Mouse (Mus musculus) heart, postnatal 10 days (tissue): ENCODE data around the gene Gsk3a. TPM values are rescaled to one million over a fixed set of nuclear protein-coding genes. Genes with fewer than 3 reads are reported as not detected.

ENCODE experiments used
- DNase-seq, 2 experiments: peaks; one replicate each; pipeline ENCODE4 v3.0.0; 2021
- intact Hi-C: fragments of 180-260 bp; cut with DNase I; formaldehyde crosslinking; loops from one replicate; pipeline ENCODE4 v1.15.1; 2025
- total RNA-seq, 2 experiments: library from RNA; stranded (reverse); gene quantifications; 2 replicates each; pipeline ENCODE4 v1.2.3; 2021

Gsk3a gene
- total RNA-seq, 2 experiments from 2014 or later = 69.7 to 72.0 TPM

DNA sequence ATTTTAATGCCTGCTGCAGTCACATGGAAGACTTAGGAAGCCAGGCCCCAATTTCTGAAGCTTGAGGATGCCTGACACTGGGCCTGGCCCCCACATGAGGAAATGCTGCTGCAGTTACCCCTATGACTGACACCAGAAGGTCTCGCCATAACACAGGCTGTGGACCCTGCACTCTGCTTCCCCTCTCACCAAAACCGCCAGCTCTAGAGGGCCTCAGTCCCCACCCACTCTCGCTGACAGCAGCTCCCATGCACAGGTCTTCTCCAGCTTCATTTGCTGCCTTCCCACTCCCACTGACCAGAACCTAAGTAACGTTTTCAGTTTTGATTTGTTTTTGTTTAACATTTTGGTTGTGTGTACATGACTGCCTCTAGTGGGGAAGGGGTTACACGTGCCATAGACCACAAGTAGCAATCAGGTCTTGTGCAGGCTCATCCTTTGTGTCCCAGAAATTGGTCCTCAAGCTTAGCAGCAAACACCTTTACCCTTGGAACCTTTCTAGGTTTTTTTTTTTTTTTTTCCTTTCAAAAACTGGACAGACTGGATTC, 5.5 kb downstream of the Gsk3a start:
- intact Hi-C loops = no loop called here
- no peak for DNase-seq

DNA sequence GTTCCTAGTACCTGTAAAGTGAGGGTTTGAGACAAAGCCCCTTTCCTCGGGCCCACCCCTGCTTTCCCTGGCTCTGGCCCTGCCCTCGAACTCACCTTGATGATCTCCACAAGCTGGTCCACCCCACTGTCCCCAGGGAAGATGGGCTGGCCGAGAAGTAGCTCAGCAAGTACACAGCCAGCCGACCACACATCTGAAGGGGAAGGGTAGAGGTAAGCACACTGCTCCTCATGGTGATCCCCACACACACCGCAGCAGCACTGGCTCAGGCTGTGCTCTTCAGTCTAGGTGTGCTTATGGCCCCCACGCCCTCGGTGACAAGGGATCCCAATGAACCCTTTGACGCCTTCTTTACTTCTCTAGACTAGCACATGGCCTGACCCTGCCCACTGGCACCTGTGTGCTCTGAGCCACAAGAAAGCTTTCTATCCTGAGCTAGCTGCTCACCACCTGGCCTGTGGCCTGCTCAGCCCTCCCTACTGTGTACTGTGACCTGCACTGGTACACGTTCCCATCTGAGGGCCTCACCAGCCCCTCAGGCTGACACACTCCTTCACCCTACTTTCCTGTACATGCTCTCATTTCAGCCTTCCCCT, 6.9 kb downstream of the Gsk3a start:
- intact Hi-C loops = no loop called here
- no peak for DNase-seq

DNA sequence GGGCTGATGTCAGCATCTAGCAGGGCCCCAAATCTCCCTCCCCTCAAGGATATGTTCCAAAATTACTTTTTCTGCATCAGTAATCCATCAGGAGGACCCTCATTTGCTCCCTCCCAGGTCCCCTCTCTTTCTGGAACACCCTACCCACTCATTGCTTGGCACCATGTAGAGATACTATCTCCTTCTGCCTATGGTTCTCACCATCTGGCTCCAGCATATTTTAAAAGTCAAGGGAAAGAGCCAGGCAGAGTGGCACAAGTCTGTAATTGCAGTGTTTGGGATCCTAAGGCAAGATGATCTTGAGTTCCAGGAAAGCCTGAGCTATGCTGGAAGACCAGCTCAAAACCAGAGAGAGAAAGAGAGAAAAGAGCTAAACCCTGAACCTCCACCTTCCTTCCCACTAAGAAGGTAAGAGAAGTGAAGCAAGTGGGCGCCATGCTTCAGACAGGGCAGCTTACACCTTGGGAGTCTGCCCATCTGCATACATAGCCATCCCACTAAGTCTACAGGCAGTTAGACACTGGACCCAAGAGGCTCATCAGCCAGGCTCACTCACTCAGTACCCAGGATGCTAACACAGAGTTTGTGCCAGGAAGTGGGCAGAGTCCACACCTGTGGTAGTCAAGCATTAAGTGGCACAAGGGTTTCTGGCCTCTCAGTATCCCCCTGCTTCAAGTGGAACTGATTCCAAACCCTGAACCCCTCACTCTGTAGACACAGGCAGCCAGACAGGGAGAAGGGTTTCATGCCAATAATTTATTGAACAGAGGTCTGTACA, 9.9 kb downstream of the Gsk3a start:
- intact Hi-C loops = no loop called here
- no peak for DNase-seq

DNA sequence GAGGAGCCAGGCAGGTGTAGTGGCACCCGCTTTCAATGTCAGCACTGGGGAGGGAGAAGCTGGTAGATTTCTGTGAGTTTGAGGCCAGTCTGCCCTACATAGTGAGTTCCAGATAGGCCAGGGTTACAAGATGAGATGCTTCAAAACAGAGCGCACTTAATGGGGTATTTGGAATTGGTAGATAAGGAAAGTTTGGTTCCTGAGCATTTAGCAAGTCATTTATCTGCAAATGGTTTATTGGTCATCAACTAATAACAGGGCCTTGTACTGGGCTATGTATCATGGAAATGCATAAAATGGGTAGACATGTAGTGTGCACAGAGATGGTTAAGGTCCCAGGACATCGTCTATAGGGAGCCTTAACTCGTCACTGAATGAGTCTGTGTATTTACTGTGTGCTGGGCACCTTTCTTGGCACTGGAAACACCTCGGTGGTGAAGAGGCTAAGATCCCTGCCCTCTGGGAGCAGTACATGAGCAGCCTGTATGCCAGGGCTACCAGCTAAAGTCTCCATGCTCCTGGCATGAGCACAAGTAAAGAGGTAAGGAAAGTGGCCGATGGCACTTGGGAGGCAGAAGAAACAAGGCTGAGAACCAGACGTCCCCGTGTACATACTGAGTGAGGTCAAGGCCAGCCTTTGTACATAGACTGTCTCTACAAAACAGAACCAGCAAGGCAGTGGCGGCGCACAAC, 15.2 kb downstream of the Gsk3a start:
- intact Hi-C loops = loop anchor here (2.0 to 5.0 kb wide), 2 partner anchors 14 to 160 kb away; partner anchors contain the start of gene Gsk3a
- DNase-seq = no peak

DNA sequence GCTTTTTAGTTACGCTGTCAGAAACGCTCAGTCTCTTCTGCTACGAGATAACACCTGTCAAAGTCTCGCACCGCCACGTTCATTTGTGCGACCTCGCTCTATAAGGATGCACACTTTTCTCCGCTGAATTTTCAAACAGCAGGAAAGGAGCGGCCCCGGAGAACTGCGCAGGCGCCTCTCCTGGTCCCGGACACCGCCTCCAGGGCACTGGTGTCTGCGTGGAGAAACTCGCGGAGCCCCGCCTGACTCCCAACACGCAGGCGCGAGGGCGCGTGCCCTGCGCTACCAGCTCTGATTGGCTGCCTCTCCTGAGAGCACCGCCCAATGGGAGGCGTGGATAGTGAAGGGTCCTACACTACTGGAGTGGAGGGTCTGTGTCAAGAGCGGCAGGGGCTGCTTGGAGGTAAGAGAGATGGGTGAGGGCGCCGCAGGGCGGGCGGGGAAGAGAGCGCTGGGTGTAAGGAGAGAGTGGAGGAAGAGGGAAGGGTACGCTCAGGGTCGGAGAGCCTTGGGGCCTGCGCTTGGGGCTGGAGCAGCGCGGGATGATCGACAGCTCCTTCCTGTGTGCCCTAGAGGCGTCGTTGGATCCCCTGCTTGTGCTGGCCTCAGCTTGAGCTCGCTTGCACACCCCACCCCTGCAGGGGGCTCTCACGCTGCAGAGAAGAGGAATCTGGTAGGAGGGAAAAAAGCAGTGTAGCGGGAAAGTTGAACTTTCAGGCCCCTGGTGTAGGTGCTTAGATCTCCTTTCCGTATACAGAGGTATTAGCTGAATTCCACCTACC, 16.4 kb downstream of the Gsk3a start, which contains the start of gene Zfp526:
Zfp526 (plus strand) TSS at position 324 of the 782 bp plus-strand sequence.
- intact Hi-C loops = loop anchor here (5.0 kb wide), 1 partner anchor 161 kb away; no protein-coding TSS in a partner anchor
- DNase-seq = peak; percentile 99

DNA sequence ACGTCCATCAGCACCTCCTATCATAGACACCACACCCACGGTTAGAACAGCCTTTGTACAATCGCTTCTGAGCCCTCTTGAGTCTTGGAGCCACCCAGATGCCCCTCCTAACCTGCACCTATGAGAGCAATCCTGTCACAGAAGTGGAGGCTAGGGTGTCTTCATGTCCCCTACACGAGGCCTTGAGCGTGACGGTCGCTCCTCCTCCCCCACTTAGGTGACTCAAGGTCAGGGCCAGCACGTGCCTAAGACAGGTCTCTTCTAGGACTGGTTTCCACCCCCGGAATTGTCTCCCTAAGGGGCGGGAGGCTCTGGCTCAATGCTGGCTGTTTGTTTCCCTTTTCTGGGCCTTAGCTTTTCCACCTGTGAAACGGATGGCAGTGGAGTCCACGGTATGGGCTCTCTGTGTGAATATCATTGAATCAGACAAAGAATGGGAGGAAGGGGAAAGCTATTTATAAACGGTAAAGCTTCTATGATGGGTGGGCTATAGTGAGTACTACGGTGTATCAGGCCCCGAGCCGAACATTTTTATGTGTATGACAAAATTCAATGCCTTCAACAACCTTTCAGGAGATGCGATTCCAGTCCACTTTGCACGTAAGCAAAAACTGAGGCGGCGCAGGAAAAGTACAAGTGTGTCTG, 17.1 kb downstream of the Gsk3a start, which contains the start of gene Dedd2:
Dedd2 (minus strand) TSS at position 159 of the 645 bp plus-strand sequence.
- intact Hi-C loops = loop anchor here (5.0 kb wide), 1 partner anchor 162 kb away; no protein-coding TSS in a partner anchor
- peak; percentile 49 to 50 for DNase-seq

DNA sequence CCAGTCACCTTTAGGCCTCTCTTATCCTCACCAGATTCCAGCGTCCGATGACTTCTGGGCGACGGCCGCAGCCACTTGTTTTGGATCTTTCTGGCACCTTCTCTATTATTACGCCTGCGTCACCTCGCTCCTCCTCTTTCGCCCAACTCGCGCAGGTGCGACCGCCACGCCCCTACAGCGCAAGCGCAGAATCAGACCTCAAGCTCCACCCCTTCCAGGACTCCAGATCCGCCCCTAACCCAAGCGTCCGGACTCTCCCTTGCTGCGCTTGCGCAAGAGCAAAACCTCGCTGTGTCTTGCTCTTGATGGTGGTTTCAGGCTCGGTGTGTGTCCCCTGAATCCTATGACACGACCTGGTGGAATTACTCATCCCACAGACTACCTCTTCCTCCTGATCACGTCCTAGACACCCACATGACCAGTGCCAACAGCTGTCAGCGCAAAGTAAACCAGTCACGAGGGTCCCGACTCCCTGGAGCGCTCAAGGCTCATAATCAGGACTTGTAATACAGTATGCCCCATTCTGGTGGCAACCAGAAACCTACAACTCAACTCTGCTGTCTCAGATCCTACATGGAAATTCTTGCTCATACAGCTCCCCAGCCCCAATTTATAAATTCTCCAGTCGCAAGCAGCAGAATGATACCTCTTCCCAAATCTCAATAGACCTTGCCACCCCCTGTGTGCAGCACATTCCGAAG, 17.7 kb downstream of the Gsk3a start:
- DNase-seq = peak; percentile 96 to 97
- intact Hi-C loops = loop anchor here (5.0 kb wide), 1 partner anchor 162 kb away; no protein-coding TSS in a partner anchor

DNA sequence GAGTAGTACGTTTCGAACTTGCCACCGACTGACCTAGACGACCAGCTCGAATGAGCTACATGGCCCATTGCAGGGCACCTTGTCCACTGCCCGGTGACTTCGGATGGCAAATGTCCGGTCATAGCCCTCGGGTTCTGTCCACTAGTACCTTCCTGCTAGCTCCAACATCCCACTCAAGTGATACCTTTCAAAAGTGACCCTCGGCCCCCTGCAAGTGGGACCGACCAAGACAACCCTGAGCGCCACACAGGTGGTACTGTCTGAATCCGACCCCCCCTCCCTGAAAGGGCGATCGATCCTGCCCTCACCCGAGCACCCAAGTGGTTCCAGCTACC, 18.3 kb downstream of the Gsk3a start:
- intact Hi-C loops = no loop called here
- no peak for DNase-seq

DNA sequence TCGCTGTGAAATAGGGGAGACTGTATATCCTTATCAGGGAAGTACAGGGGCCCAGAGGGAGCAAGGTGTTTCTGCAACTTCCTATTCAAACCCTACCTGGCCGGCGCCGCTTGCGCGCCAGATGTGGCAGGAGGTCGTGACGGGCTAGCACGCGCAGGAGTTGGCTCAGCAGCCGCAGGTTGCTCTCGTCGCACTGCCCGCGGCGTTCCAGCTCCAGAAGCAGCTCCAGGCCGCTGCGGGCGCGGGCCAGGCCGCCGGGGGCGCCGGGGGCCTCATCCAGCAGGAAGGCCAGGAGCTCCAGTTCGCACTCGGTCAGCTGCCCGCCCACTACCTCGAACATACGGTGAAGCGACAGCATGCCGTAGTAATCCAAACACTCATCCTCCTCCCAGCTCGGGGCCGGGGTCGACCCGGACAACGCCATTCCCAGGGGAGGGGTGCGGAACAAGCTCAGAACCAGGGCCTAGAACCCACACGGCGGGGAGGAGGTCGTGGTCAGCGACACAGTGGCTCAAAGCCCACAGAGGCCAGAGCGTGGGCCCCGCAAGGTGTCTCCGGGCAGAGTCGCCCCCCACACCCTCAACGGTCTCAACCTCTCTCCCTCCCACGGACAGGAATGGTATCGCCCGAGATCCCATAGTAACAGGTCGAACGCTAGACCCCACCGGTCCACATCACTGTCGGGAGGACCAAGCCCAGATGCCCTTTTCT, 18.8 kb downstream of the Gsk3a start:
- peak; percentile 58 to 60 for DNase-seq
- intact Hi-C loops = no loop called here

DNA sequence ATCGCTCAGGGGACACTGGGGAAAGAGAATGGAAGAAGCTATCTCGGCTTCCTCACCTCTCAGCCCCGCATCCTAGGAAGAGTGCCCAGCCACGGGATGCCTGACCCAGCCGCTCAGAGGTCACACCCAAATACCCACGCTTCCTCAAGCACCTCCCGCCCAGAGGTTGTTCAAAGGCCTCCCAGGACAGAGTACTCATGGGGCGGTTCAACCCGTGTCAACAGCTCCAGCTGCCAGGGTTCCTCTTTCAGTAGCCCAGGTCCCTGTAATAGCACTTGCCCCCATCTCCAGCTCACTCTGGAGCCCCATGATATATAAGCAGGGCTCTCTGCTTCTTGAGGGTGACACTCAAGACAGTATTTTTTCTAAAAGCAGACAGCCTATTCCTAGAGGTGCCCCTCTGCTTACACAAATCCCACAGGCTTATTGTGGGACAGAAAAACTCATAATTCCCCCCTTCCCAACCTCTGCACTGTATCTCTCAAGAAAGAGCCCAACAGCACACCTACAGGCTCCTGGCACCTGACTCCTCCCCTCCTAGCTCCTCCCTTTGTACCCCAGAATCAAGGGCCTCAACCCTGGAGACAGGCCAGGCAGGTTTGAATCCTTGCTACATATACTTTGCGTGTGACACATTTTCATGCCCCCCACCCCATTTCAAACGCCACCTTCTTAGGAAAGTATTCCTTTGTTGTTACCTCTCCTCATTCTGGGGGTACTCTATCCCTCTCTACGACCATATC, 19.8 kb downstream of the Gsk3a start:
- no peak for DNase-seq
- intact Hi-C loops = no loop called here

DNA sequence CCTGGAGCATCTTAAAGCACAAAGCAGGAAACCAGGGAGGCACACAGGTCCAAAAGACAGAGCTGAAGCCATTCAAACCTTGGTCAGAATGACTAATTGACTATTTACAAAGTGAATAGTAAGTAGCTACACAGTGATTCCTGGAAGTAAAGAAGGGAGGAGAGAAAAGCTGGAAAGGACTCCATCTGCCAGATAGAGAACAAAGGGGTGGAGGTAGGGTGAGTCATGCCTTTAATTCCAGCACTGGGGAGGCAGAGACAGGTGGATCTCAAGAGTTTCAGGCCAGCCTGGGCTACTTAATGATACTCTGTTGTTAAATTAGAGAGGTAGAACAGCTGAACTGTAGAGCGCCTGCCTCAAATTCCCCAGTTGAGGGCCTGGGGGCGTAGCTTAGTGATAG, 23.5 kb downstream of the Gsk3a start:
- intact Hi-C loops = no loop called here
- DNase-seq = no peak

DNA sequence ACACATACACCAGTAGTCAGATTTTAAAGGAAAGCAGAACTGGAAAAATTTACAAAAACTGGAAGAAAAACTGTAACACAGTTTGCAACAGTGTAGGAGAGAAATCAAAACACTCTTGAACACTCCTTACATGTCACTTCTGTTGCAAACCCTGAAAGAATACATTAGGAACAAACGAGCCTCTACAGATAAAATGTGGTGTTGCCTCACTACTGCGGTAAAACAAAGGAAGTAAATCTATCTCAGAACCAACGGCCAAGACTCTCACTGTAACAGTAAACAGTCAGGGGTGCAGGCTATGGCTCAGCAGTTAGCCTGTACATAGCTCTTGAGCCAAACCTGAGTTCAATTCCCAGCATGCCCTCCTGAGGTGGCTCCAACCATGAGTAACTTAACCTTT, 24.6 kb downstream of the Gsk3a start:
- intact Hi-C loops = no loop called here
- no peak for DNase-seq

DNA sequence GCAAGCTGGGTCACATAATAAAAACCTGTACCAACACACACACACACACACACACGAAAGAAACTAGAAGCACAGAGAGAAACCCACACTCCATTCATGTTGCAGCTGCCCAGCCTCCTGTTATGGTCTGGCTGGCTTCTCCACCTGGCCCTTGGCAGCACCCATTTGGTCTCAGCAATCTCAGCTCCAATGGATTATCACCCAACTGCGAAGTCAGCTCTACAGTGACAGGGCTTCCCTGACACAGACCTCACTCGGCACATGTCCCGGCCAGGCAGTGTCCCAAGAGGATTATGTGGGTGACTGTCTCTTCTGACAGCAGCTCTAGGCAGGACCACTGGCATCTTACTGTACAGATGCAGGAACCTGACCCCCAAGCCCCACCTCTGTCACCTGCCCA, 27.2 kb downstream of the Gsk3a start:
- intact Hi-C loops = no loop called here
- no peak for DNase-seq

DNA sequence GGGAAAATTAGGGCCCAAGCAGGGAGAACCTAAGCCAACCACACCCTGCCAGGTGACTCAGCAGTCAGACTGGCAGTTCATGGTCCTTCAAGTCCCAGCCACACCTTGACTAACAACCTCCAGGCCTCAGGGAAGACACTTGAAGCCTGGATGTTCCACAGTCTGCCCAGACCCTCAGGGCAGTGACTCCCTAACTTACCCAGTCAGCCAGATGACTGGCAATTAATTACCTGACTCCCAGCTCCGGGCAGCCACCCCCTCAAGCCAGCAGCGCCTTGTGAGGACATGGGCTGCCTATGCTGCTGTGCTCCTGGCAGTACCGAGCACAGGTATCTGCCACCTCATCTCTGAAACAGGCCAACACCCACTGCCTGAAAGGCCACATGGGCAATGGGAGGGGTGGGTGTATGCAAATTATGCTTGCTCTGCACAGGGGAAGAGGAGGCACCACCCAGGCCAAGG, 28.5 kb downstream of the Gsk3a start:
- intact Hi-C loops = no loop called here
- no peak for DNase-seq

DNA sequence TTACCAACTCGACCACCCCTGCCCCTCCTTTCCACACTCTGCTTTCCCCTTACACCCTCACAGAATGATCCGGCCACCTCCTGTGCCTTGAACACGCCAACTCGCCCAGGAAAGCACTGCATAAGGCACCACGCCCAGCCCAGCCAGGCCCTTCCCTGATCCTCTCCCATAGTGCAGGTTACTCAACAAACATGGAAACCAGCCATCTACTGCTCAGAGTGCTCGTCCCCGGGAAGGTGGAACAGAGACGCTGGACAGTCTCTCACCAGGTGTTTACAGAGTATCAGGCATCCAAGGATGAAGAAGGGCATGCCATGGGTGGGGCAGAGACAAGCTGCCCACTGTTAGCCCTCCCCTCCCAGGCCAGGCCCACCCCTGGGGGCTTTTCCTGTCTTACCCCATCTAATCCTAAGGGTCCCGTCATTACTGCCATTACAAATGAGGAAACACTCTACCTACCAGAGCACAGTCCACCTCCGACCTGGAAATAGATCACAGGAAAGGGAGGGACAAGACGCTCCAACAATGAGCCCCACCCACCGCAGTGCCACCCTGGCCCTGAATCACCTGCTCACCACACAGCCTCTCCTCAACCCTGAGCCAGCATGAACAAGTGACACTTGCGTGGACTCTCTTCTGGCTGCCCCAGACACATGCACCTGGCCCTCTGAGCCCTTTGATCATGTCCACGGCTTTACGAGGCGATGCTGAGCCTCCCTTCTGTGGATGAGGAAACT, 31.4 kb downstream of the Gsk3a start:
- intact Hi-C loops = no loop called here
- no peak for DNase-seq

DNA sequence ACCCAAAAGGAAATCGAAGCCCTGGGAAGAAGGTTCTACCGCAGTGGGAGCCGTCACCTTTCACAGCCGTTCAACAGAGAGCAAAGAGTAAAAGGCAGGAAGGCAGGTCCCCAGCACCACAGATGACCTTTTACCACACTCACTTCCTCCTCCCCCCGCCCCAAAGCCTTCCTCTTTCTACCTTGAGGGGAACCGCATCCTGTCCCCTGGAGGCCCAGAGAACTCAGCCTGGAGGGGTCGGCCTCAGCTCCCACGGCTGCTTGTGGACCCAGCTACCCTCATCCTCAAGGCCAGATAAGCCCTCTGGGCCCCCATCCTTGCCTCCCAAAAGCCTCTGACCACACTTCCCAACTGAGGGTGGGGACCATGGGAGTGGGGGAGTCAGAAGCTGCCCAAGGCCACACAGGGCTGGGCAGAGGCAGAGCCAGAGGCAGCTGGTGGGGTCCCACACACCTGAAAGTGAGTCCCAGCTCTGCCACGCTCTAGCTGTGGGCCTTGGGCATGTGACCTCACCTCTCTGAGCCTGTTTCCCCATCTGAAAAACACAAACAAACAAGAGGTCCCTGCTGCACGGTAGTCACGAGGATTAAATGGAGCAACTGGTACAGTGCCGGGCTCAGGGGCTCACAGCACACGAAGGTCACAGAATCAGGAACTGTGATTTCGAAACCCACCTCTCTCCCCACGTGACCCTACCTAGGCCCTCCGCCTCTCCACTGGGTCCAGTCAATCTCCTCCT, 32.1 kb downstream of the Gsk3a start:
- peak in 1 of 2 experiments; percentile 17 for DNase-seq
- intact Hi-C loops = no loop called here

DNA sequence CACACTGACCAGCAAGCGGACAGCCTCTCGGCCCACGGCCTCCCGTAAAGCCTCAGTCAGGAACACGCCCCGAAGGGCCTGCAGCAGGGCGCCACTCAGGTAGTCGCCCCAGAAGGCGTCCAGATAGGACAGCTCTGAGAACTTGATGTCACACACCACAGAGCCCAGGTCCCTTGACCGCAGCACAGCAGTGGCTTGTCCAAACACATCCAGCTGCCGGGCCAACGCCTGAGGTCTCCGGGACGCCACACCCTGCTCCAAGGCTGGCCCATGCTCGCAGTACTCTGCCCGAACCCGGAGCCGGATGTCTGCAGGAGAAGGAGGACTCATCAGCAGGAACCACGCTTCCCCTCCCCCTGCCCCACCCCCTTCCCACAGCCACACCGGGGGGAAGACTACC, 34.0 kb downstream of the Gsk3a start:
- intact Hi-C loops = no loop called here

More for the DNA sequence above, 34.0 kb downstream of the Gsk3a start:
- DNase-seq = no peak
